Mouse (Mus musculus) spleen, adult 2 months (tissue): ENCODE results near the gene Jarid2. TPM values are rescaled to one million over a fixed set of nuclear protein-coding genes. Genes with fewer than 3 reads are reported as not detected.
A peak's percentile ranks its signal among the peaks of the same experiment; 100 is the strongest.

Experiments used
- DNase-seq, 2 experiments: peaks; one replicate each; pipeline versions ENCODE4 v3.0.0 to v3.0.0-alpha.2; 2012 to 2021; ENCODE audit warnings: low spot score in 2 of 2, low read depth in 1 of 2
- H3K27ac ChIP-seq: fragments of 200-500 bp; 2 replicates; pipeline ENCODE4 v1.5.1; 2012; ENCODE audit warnings: low read length, inconsistent platforms; ENCODE audit not compliant: insufficient read depth
- H3K27me3 ChIP-seq: fragments of 200-500 bp; 2 replicates; pipeline ENCODE4 v1.6.1; 2012; ENCODE audit warnings: mild to moderate bottlenecking, moderate library complexity, low read length, inconsistent platforms; ENCODE audit not compliant: control insufficient read depth, insufficient read depth
- H3K36me3 ChIP-seq: fragments of 200-500 bp; 2 replicates; pipeline ENCODE4 v1.6.1; 2012; ENCODE audit warnings: mild to moderate bottlenecking, low read length, inconsistent platforms; ENCODE audit not compliant: control insufficient read depth, insufficient read depth
- H3K4me1 ChIP-seq: fragments of 200-500 bp; 2 replicates; pipeline ENCODE4 v1.6.1; 2011; ENCODE audit warnings: inconsistent platforms; ENCODE audit not compliant: control insufficient read depth, insufficient read depth, insufficient read length
- H3K4me3 ChIP-seq: fragments of 200-500 bp; 2 replicates; pipeline ENCODE4 v1.5.1; 2011; ENCODE audit warnings: mild to moderate bottlenecking, inconsistent platforms; ENCODE audit not compliant: insufficient read depth, insufficient read length; ENCODE audit errors: extremely low read depth
- CTCF ChIP-seq: fragments of 200-500 bp; IDR thresholded peaks from 2 replicates; pipeline ENCODE4 v1.5.1; 2011; ENCODE audit warnings: mild to moderate bottlenecking, inconsistent platforms; ENCODE audit not compliant: insufficient read depth, insufficient read length, insufficient replicate concordance; ENCODE audit errors: extremely low read depth
- POLR2A ChIP-seq: fragments of 200-500 bp; IDR thresholded peaks from 2 replicates; pipeline ENCODE4 v1.6.1; 2011; ENCODE audit warnings: low read depth, low read length, inconsistent platforms
- WGBS: fragments of 180-500 bp; shearing (Covaris S2); methylation state at CpG from one replicate; pipeline ENCODE4 v1.1.7; 2018; 5-methylcytosine and 5-hydroxymethylcytosine counted together
- polyA plus RNA-seq: library from polyadenylated mRNA; depleted of rRNA; stranded (reverse); fragments of >200 nt; gene quantifications from 2 replicates; pipeline ENCODE4 v1.2.3, GENCODE M21; 2012

Jarid2 gene
- polyA plus RNA-seq, 1 experiment = 10.9 TPM

- Histone ChIP-seq H3K36me3 (no peaks in the 10 kb centered on the region; the same call in 1 of the 2 replicates), H3K27me3 (no peaks in the 10 kb centered on the region), H3K4me3 (no peak overlapping the region), H3K4me1 (0 out of 2 replicates have a peak, but pooled peaks cover 4% of the 10 kb centered on the region), H3K27ac (no peak overlapping the region)
- no peak for TF ChIP-seq POLR2A
- TF ChIP-seq CTCF = no peak
- WGBS = 66% methylated on average over 5 of the region's 5 CpGs
- DNase-seq = no peak
Observed at GRCm38 (mm10) chr13:44755434-44755833, 26.2 kb downstream of the Jarid2 start.

- Histone ChIP-seq H3K27me3 (no peaks in the 10 kb centered on the region), H3K4me1 (peaks cover 9% of the 10 kb centered on the region), H3K36me3 (no peaks in the 10 kb centered on the region; the same call in 1 of the 2 replicates), H3K27ac (no peak overlapping the region), H3K4me3 (no peak overlapping the region)
- TF ChIP-seq CTCF (peak; percentile 68; the same call in 1 of the 2 replicates), POLR2A (no peak)
- WGBS = 66% methylated on average over 1 of the region's 1 CpGs
- DNase-seq = peak; percentile 28 to 38
Observed at GRCm38 (mm10) chr13:44758750-44759149, 29.5 kb downstream of the Jarid2 start.

- H3K27me3 ChIP-seq = no peaks in the 10 kb centered on the region
- no peak for DNase-seq
- peaks cover 12% of the 10 kb centered on the region for H3K4me1 ChIP-seq
- H3K27ac ChIP-seq = no peak overlapping the region
- H3K36me3 ChIP-seq = no peaks in the 10 kb centered on the region; the same call in 1 of the 2 replicates
- H3K4me3 ChIP-seq = no peak overlapping the region
- no peak for TF ChIP-seq CTCF
- TF ChIP-seq POLR2A = no peak
- WGBS = 68% methylated on average over 1 of the region's 1 CpGs
Observed at GRCm38 (mm10) chr13:44760761-44761160, 31.5 kb downstream of the Jarid2 start.

GRCm38 (mm10) chr13:44763068-44763467 lies 33.8 kb downstream of the Jarid2 start:
- TF ChIP-seq POLR2A (no peak), CTCF (no peak)
- Histone ChIP-seq H3K27me3 (no peaks in the 10 kb centered on the region), H3K4me3 (no peak overlapping the region), H3K36me3 (no peaks in the 10 kb centered on the region; the same call in 1 of the 2 replicates), H3K27ac (no peak overlapping the region), H3K4me1 (peaks cover 18% of the 10 kb centered on the region)
- DNase-seq = no peak
- WGBS = 41% methylated on average over 3 of the region's 3 CpGs

GRCm38 (mm10) chr13:44767751-44768150 lies 38.5 kb downstream of the Jarid2 start:
- Histone ChIP-seq H3K4me3 (no peak overlapping the region), H3K27me3 (no peaks in the 10 kb centered on the region), H3K4me1 (peaks cover 25% of the 10 kb centered on the region), H3K27ac (no peak overlapping the region), H3K36me3 (no peaks in the 10 kb centered on the region)
- no peak for DNase-seq
- 30% methylated on average over 6 of the region's 6 CpGs for WGBS
- TF ChIP-seq CTCF (no peak), POLR2A (no peak)

GRCm38 (mm10) chr13:44770808-44771605 lies 41.7 kb downstream of the Jarid2 start:
- Histone ChIP-seq H3K4me1 (peaks cover 22% of the 10 kb centered on the region), H3K27me3 (no peaks in the 10 kb centered on the region), H3K36me3 (no peaks in the 10 kb centered on the region), H3K27ac (peak overlapping the region; percentile 16; the same call in 1 of the 2 replicates), H3K4me3 (no peak overlapping the region)
- TF ChIP-seq POLR2A = no peak
- TF ChIP-seq CTCF = no peak
- peak in 1 of 2 experiments; percentile 53 for DNase-seq
- 45% methylated on average over 5 of the region's 5 CpGs for WGBS

- TF ChIP-seq CTCF (no peak), POLR2A (no peak)
- Histone ChIP-seq H3K27ac (no peak overlapping the region), H3K27me3 (no peaks in the 10 kb centered on the region), H3K36me3 (no peaks in the 10 kb centered on the region), H3K4me3 (no peak overlapping the region), H3K4me1 (peaks cover 18% of the 10 kb centered on the region)
- WGBS = 83% methylated on average over 3 of the region's 3 CpGs
- no peak for DNase-seq
Observed at GRCm38 (mm10) chr13:44772816-44773215, 43.5 kb downstream of the Jarid2 start.
